ENCODE assay signal across 27 mouse cellular contexts in the genomic region with DNA sequence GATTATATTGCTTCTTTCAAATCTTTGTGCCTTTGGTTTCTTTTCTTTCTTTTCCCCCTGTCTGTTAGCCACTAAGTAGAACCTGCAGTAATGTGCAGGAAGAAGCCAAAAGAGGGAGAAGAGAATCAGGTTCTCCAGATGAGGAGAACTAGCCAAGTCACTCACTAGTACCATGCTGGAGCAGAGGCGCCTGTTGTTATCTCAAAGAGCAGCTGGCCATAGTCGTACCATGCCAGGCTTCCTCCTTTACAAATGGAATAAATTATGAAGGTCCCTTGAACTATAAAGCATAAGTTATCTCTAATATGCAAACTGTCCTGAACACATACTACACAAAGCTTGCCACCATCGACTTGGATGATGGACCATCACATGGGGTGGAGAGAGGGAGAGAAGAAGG.
A peak's percentile ranks its signal among the peaks of the same experiment; 100 is the strongest.
DNase-seq lines count a peak whose midpoint lies in the region; ATAC-seq and TF ChIP-seq lines count a peak whose summit lies in the region.
"Had no signal": no experiment of that assay in that cellular context is flagged by ENCODE, and none has a peak within 500 bp of the region (broad histone marks: within the 10 kb centered on the region; RNA-seq: fewer than 3 reads in every experiment).

No protein-coding gene starts in this region.

- TF ChIP-seq RAD21 in MEL (IDR thresholded peaks at IDR 0.05; ENCODE audit: low read depth, low read length) = no peak

- no peak overlapping the region for H3K27ac ChIP-seq in MEL (ENCODE audit: control insufficient read depth, low read depth, low read length)
- no peak overlapping the region for H3K27ac ChIP-seq in liver, embryonic 12.5 days
- no peak overlapping the region for H3K27ac ChIP-seq in liver, postnatal 0 days (ENCODE audit: low read depth)
- no peak overlapping the region for H3K27ac ChIP-seq in thymus, adult 2 months (ENCODE audit: control insufficient read depth, insufficient read depth, low read length)
- H3K27ac ChIP-seq: forebrain, embryonic 13.5 days; gastrocnemius, adult 2 months; heart, adult 2 months; heart, embryonic 13.5 days; hindbrain, embryonic 12.5 days; hindbrain, postnatal 0 days; kidney, postnatal 0 days had no signal

- H3K79me2 ChIP-seq in MEL (ENCODE audit: control insufficient read depth, insufficient read depth, low read length, poor library complexity) = no peaks in the 10 kb centered on the region

- TF ChIP-seq CTCF in MEL (IDR thresholded peaks at IDR 0.05 in 2 of 3, conservative IDR thresholded peaks at IDR 0.05 in 1 of 3; ENCODE audit: control insufficient read depth in 1 of 3, insufficient read depth in 1 of 3, low read depth in 2 of 3, low read length in 3 of 3, poor library complexity in 1 of 3, severe bottlenecking in 1 of 3) = no peak
- no peak for TF ChIP-seq CTCF in liver, postnatal 0 days (IDR thresholded peaks at IDR 0.05; ENCODE audit: low read depth)
- no peak for TF ChIP-seq CTCF in thymus, adult 2 months (IDR thresholded peaks at IDR 0.05; ENCODE audit: borderline replicate concordance, control insufficient read depth, extremely low read depth, insufficient read depth, low read length, poor library complexity)

- H3K9ac ChIP-seq in MEL (ENCODE audit: control insufficient read depth, low read depth, low read length, poor library complexity, severe bottlenecking) = no peak overlapping the region
- no peak overlapping the region for H3K9ac ChIP-seq in liver, embryonic 12.5 days
- no peak overlapping the region for H3K9ac ChIP-seq in liver, postnatal 0 days (replicated peaks)
- H3K9ac ChIP-seq: forebrain, embryonic 13.5 days; heart, embryonic 13.5 days; hindbrain, embryonic 12.5 days; lung, embryonic 14.5 days had no signal

- no peaks in the 10 kb centered on the region for H3K27me3 ChIP-seq in MEL (ENCODE audit: control insufficient read depth in 1 of 2, insufficient read depth in 2 of 2, low read length in 2 of 2)
- H3K27me3 ChIP-seq in liver, embryonic 12.5 days (replicated peaks) = no peaks in the 10 kb centered on the region
- H3K27me3 ChIP-seq in liver, postnatal 0 days (ENCODE audit: insufficient read depth, low read length) = no peaks in the 10 kb centered on the region
- no peaks in the 10 kb centered on the region for H3K27me3 ChIP-seq in thymus, adult 2 months (ENCODE audit: control insufficient read depth, insufficient read depth, low read length)
- H3K27me3 ChIP-seq: forebrain, embryonic 13.5 days; heart, embryonic 13.5 days; hindbrain, embryonic 12.5 days had no signal

- no peak overlapping the region for H3K4me2 ChIP-seq in liver, embryonic 12.5 days
- no peak overlapping the region for H3K4me2 ChIP-seq in liver, postnatal 0 days (ENCODE audit: low read depth, low read length)
- H3K4me2 ChIP-seq: forebrain, embryonic 13.5 days; heart, embryonic 13.5 days; hindbrain, embryonic 12.5 days; lung, embryonic 14.5 days had no signal

- H3K4me3 ChIP-seq in MEL (ENCODE audit: control insufficient read depth in 1 of 2, insufficient read depth in 1 of 2, low read depth in 2 of 2, low read length in 2 of 2) = no peak overlapping the region
- no peak overlapping the region for H3K4me3 ChIP-seq in liver, embryonic 12.5 days
- no peak overlapping the region for H3K4me3 ChIP-seq in liver, postnatal 0 days (ENCODE audit: low read depth, low read length)
- no peak overlapping the region for H3K4me3 ChIP-seq in thymus, adult 2 months (ENCODE audit: control insufficient read depth, insufficient read depth, low read length)
- H3K4me3 ChIP-seq: forebrain, embryonic 13.5 days; gastrocnemius, adult 2 months; heart, adult 2 months; heart, embryonic 13.5 days; hindbrain, embryonic 12.5 days had no signal

- TF ChIP-seq EP300 in MEL (IDR thresholded peaks at IDR 0.05; ENCODE audit: low read depth in 1 of 2, low read length in 2 of 2) = peak; percentile 73 to 78
- 0 out of 2 replicates have a peak, but pooled peaks have one; percentile 57 for TF ChIP-seq EP300 in liver, postnatal 0 days (IDR thresholded peaks at IDR 0.05; ENCODE audit: low read depth)

- DNase-seq in MEL (ENCODE audit: low read depth, low spot score) = peak; percentile 61
- DNase-seq in liver, postnatal 0 days = no peak
- no peak for DNase-seq in heart, adult 9 months (ENCODE audit: low spot score in 2 of 2)
- DNase-seq in thymus, adult 2 months = no peak
- DNase-seq in testis, postnatal 14 days (ENCODE audit: low spot score) = no peak
- DNase-seq: adrenal gland, adult 8-10 months; cerebellum, adult 18-20 months; cerebellum, postnatal 10 days; gastrocnemius, adult 2 months; heart, adult 2 months; heart, postnatal 10 days; kidney, adult 8-10 months; kidney, postnatal 4 days; left cerebral cortex, postnatal 4 days; lung, embryonic 14.5 days; lung, postnatal 14 days; midbrain, embryonic 14.5 days had no signal

- WGBS in liver, embryonic 12.5 days (ENCODE audit: insufficient replicate concordance) = 39% methylated on average over 3 of the region's 3 CpGs
- 53% methylated on average over 3 of the region's 3 CpGs for WGBS in liver, postnatal 0 days (ENCODE audit: insufficient replicate concordance)
- WGBS in thymus, adult 2 months = 83% methylated on average over 3 of the region's 3 CpGs

- TF ChIP-seq POLR2A in MEL (IDR thresholded peaks at IDR 0.05; ENCODE audit: control insufficient read depth in 1 of 2, insufficient read depth in 1 of 2, low read depth in 1 of 2, low read length in 2 of 2, poor library complexity in 1 of 2) = no peak
- no peak for TF ChIP-seq POLR2A in thymus, adult 2 months (IDR thresholded peaks at IDR 0.05; ENCODE audit: control insufficient read depth, extremely low read depth, insufficient read depth, low read length, poor library complexity)

- H3K9me3 ChIP-seq in MEL (replicated peaks; ENCODE audit: insufficient read depth, low read length) = no peaks in the 10 kb centered on the region
- no peaks in the 10 kb centered on the region for H3K9me3 ChIP-seq in liver, embryonic 12.5 days (replicated peaks)
- H3K9me3 ChIP-seq in liver, postnatal 0 days (ENCODE audit: low read length) = no peaks in the 10 kb centered on the region
- H3K9me3 ChIP-seq: forebrain, embryonic 13.5 days; hindbrain, embryonic 12.5 days had no signal

- peak; percentile 89 for ATAC-seq in common myeloid progenitor, adult 5-6 weeks (replicated peaks; ENCODE audit: low read depth, poor library complexity, severe bottlenecking)
- ATAC-seq in liver, embryonic 12.5 days = peak; percentile 90
- peak; percentile 77 for ATAC-seq in liver, postnatal 0 days
- ATAC-seq in frontal cortex, adult (ENCODE audit: low TSS enrichment) = no peak
- ATAC-seq: activated CD4-positive, CD25-positive, alpha-beta regulatory T cell, adult 4 months; forebrain, embryonic 13.5 days; hindbrain, postnatal 0 days; intestine, embryonic 16.5 days had no signal

- H3K36me3 ChIP-seq in MEL (ENCODE audit: control insufficient read depth in 1 of 2, insufficient read depth in 2 of 2, low read length in 2 of 2) = no peaks in the 10 kb centered on the region; a peak in 1 of 4 replicates
- H3K36me3 ChIP-seq in liver, embryonic 12.5 days = no peaks in the 10 kb centered on the region
- H3K36me3 ChIP-seq in liver, postnatal 0 days (replicated peaks; ENCODE audit: insufficient read depth, low read length) = no peaks in the 10 kb centered on the region
- no peaks in the 10 kb centered on the region for H3K36me3 ChIP-seq in thymus, adult 2 months (ENCODE audit: control insufficient read depth, insufficient read depth, low read length)

- H3K4me1 ChIP-seq in MEL (ENCODE audit: control insufficient read depth in 1 of 2, insufficient read depth in 2 of 2, low read length in 2 of 2) = no peaks in the 10 kb centered on the region
- H3K4me1 ChIP-seq in liver, embryonic 12.5 days = no peaks in the 10 kb centered on the region
- no peaks in the 10 kb centered on the region for H3K4me1 ChIP-seq in liver, postnatal 0 days (ENCODE audit: insufficient read depth)
- H3K4me1 ChIP-seq in thymus, adult 2 months (replicated peaks; ENCODE audit: control insufficient read depth, insufficient read depth, low read length) = no peaks in the 10 kb centered on the region
- H3K4me1 ChIP-seq: forebrain, embryonic 13.5 days; heart, embryonic 13.5 days; hindbrain, embryonic 12.5 days had no signal

TF ChIP-seq in MEL, 35 proteins besides CTCF, POLR2A, EP300 and RAD21:
- TF ChIP-seq GATA1 (IDR thresholded peaks at IDR 0.05; ENCODE audit: low read depth, low read length) = peak; percentile 74
- TF ChIP-seq NRF1 (IDR thresholded peaks at IDR 0.05; ENCODE audit: insufficient read depth, low read depth, low read length, poor library complexity, severe bottlenecking) = no peak
- TF ChIP-seq TAL1 (IDR thresholded peaks at IDR 0.05; ENCODE audit: low read length) = peak; percentile 39
- TF ChIP-seq MYB (IDR thresholded peaks at IDR 0.05; ENCODE audit: low read depth, low read length) = 0 out of 2 replicates have a peak, but pooled peaks have one; percentile 8
- TF ChIP-seq TCF12 (IDR thresholded peaks at IDR 0.05; ENCODE audit: low read depth, low read length) = peak; percentile 68; the same call in 1 of the 2 replicates
- 0 out of 2 replicates have a peak, but pooled peaks have one; percentile 63 for TF ChIP-seq ETS1 (IDR thresholded peaks at IDR 0.05; ENCODE audit: low read depth, low read length)
- TF ChIP-seq RCOR1 (IDR thresholded peaks at IDR 0.05; ENCODE audit: low read depth, low read length) = no peak
